Mouse (Mus musculus): ENCODE measurements around the gene Haus5.

- TF ChIP-seq EP300 (IDR thresholded peaks at IDR 0.05) (peak; percentile 38; the same call in 1 of the 2 replicates), CTCF (IDR thresholded peaks at IDR 0.05) (no peak)
Measured at GRCm38 (mm10) chr7:30707441-30707840, 42.6 kb upstream of the Haus5 start.

Data from lung, postnatal 0 days (tissue).